Mouse (Mus musculus): ENCODE results near the gene Lsr.
"Not testable (repeated sequence)": the region's sequence is repeated elsewhere in the genome, so short reads cannot be mapped to it uniquely, and the experiment has no call there.

Gene Lsr

GRCm38 (mm10) chr7:30940070-30940469 is 33.2 kb downstream of the Lsr start:
- in situ Hi-C loops (cut with MboI, MseI) = not testable (repeated sequence)

DNA sequence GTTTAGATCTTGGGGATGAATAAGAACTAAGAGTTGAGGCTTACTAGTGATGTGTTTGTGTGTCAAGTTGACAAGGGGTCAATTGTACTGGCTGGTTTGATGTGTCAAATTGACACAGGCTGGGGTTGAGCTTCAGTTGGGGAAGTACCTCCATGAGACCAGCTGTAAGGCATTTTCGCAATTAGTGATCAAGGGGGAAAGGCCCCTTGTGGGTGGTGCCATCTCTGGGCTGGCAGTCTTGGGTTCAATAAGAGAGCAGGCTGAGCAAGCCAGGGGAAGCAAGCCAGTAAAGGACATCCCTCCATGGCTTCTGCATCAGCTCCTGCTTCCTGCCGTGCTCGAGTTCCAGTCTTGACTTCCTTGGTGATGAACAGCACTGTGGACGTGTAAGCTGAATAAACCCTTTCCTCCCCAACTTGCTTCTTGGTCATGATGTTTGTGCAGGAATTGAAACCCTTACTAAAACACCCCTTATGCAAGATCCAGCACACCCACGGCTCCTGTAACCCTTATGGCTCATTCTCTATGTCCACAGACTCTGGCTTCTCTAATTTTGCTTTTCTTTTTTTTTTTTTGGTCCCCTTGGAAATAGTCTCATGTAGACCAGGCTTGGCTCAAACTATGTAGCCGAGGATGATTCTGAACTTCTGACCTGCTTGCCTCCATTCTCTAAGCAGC is 37.7 kb downstream of the Lsr start:
- in situ Hi-C loops (cut with MboI, MseI) = not testable (repeated sequence)

- in situ Hi-C loops (cut with MboI, MseI) = not testable (repeated sequence)
Measured at GRCm38 (mm10) chr7:30924581-30924980, 48.7 kb downstream of the Lsr start, which contains the start of gene Hamp2. Gene Hamp2, minus strand, starts transcription at chr7:30924681.

DNA sequence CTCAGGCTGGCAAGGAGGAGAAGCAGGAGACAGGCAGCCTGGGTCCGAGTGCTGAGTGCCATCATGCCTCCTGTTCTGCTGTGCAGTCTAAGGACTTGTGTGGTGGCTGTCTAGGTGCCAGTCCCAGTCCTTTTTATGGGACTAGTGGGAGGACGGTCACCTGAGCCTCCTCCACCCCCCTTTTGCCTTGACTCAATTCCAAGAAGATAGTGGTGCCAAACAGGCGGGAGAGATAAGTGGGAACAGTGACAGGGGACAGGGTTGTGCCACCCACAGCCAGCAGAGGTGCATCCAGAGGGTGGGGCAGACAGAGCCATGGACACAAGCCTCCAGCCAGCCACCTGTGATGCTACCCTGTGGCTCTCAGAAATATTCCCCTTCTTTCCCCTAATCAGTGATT is 49.2 kb downstream of the Lsr start:
- in situ Hi-C loops (cut with MboI, MseI) = no loop called here

GRCm38 (mm10) chr7:30922490-30922889 is 50.8 kb downstream of the Lsr start:
- in situ Hi-C loops (cut with MboI, MseI) = not testable (repeated sequence)

GRCm38 (mm10) chr7:30920217-30920616 is 53.0 kb downstream of the Lsr start:
- in situ Hi-C loops (cut with MboI, MseI) = no loop called here

- in situ Hi-C loops (cut with MboI, MseI) = no loop called here
Measured at GRCm38 (mm10) chr7:30917219-30917618, 56.0 kb downstream of the Lsr start.

DNA sequence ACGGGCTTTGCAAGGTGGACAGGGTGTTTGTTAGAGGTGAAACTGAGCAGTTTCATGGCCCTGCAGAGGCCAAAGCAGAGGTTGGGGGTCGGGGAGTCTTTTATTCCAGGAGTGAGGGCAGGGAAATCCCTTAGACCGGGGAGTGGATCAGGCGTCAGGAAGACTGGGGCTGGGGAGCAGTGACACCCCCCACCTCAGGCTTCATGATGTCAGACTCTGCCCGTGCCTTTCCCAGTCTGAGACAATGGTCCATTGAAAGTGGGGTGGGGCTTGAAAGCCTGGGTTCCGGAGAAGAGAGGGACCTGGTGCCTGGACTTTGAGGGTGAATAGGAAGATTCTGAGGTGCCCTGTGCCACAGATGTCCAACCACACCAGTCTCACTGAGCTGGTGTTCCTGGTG is 56.6 kb downstream of the Lsr start:
- in situ Hi-C loops (cut with MboI, MseI) = no loop called here

DNA sequence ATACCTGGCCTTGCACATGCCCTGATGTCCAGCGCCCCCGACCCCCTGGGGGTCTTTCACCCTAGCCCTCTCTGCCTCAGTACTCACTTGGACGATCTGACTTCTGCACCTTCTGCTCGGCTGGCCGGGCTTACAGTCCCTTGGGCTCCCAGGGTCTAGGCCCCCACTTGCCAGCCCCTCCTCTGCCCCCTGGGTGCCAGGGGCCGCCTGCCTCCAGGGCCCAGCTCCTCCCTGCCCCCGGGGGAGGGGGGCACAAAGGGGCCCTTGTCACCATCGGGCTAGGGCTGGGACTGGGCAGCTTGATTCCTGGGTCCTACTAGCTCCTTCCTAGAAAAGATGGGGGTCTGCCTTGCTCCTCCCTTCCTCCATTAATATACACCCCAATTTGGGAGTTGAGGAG is 58.5 kb downstream of the Lsr start, which contains the start of gene Mag:
Gene Mag, minus strand, starts transcription at position 142 of the 400 bp plus-strand sequence.
- in situ Hi-C loops (cut with MboI, MseI) = no loop called here

- in situ Hi-C loops (cut with MboI, MseI) = no loop called here
Measured at GRCm38 (mm10) chr7:30909773-30910172, 63.5 kb downstream of the Lsr start.

GRCm38 (mm10) chr7:30908992-30909431 is 64.3 kb downstream of the Lsr start:
- in situ Hi-C loops (cut with MboI, MseI) = no loop called here

DNA sequence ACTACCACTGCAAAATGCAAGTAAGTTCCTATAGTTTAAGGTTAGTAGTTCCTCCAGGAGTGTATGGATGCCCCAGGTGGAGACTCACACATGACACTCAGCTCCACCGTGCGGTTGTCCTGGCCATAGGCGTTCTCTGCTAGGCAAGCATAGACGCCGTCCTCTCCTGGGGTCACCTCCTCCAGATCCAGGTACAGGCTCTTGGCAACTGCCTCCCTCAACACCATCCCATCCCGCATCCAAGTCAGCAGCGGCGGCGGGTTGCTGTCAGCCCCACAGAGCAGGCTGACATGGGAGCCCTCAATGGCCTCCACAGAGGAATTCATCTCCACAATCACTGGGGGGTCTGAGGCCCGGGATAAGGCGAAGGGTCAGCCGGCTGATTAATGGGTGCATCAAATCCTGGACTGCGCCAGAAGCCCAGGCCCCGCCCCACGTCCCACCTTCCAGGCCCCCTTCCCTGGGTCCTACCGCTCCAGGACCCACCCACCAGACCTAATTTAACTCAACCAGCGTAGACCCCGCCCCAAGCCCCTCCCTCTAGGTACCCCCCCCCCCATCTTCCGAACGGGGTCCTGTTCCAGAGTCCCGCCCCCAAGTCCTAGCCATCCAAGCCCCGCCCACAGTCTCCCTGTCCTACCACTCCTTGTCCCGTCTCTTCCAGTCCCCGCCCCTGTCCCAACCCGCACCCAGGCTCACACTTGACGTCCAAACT is 64.8 kb downstream of the Lsr start:
- in situ Hi-C loops (cut with MboI, MseI) = no loop called here
